In genomic region chrX:61709302-61710033, GRCm38 (mm10) we compare ENCODE assay signal across 7 mouse cellular contexts. TPM values are rescaled to one million over a fixed set of nuclear protein-coding genes. Genes with fewer than 3 reads are reported as not detected.
A peak's percentile ranks its signal among the peaks of the same experiment; 100 is the strongest.
DNase-seq lines count a peak whose midpoint lies in the region; ATAC-seq and TF ChIP-seq lines count a peak whose summit lies in the region.

Gene Ldoc1 (plus strand): TSS chrX:61709497.

- no peak for TF ChIP-seq EP300 in lung, postnatal 0 days (IDR thresholded peaks at IDR 0.05)

- no peak for ATAC-seq in lung, postnatal 0 days
- ATAC-seq in limb, embryonic 11.5 days (ENCODE audit: insufficient number of reproducible peaks, low FRiP score, low TSS enrichment, low read depth), result 0 out of 2 replicates have a peak, but pooled peaks have one; percentile 60
- peak; percentile 33; the same call in 1 of the 2 replicates for ATAC-seq in stomach, embryonic 16.5 days (ENCODE audit: insufficient read depth, low FRiP score)

- H3K4me2 ChIP-seq in lung, postnatal 0 days (replicated peaks; ENCODE audit: low read depth, low read length), result peak within 1 kb of the TSS; percentile 17; the same call in 1 of the 2 replicates
- H3K4me2 ChIP-seq in limb, embryonic 11.5 days (ENCODE audit: low read depth, severe bottlenecking), result peak within 1 kb of the TSS; percentile 35
- H3K4me2 ChIP-seq in stomach, embryonic 16.5 days (ENCODE audit: low read depth, low read length), result peak within 1 kb of the TSS; percentile 55

- H3K27ac ChIP-seq in lung, postnatal 0 days (ENCODE audit: low read length), result no peak within 1 kb of the TSS
- no peak within 1 kb of the TSS for H3K27ac ChIP-seq in limb, embryonic 11.5 days (replicated peaks; ENCODE audit: low read depth, low read length)
- H3K27ac ChIP-seq in stomach, embryonic 16.5 days (ENCODE audit: low read length), result no peak within 1 kb of the TSS

- TF ChIP-seq CTCF in lung, postnatal 0 days (IDR thresholded peaks at IDR 0.05), result no peak

- H3K36me3 ChIP-seq in lung, postnatal 0 days (ENCODE audit: insufficient read depth, low read length), result no peaks in the 10 kb centered on the region
- no peaks in the 10 kb centered on the region for H3K36me3 ChIP-seq in limb, embryonic 11.5 days (ENCODE audit: control insufficient read depth, insufficient read depth, low read length)
- no peaks in the 10 kb centered on the region for H3K36me3 ChIP-seq in stomach, embryonic 16.5 days (ENCODE audit: control insufficient read depth, insufficient read depth, low read length)

- DNase-seq in lung, postnatal 0 days (ENCODE audit: low spot score), result no peak
- no peak for DNase-seq in lung, postnatal 10 days
- DNase-seq in embryo, embryonic 9.5 days (ENCODE audit: extremely low spot score), result peak; percentile 13
- peak; percentile 30 for DNase-seq in limb, embryonic 11.5 days (ENCODE audit: low spot score)
- no peak for DNase-seq in adrenal gland, adult 8-10 months
- no peak for DNase-seq in kidney, adult 18-20 months

- H3K4me1 ChIP-seq in lung, postnatal 0 days (ENCODE audit: insufficient read depth, low read depth, low read length), result no peaks in the 10 kb centered on the region
- no peaks in the 10 kb centered on the region for H3K4me1 ChIP-seq in limb, embryonic 11.5 days (ENCODE audit: control insufficient read depth, insufficient read depth, low read length)
- no peaks in the 10 kb centered on the region for H3K4me1 ChIP-seq in stomach, embryonic 16.5 days (ENCODE audit: control insufficient read depth, insufficient read depth, low read length)

- no peaks in the 10 kb centered on the region for H3K9me3 ChIP-seq in lung, postnatal 0 days (ENCODE audit: low read length)
- no peaks in the 10 kb centered on the region for H3K9me3 ChIP-seq in limb, embryonic 11.5 days (ENCODE audit: control insufficient read depth, low read length)
- no peaks in the 10 kb centered on the region for H3K9me3 ChIP-seq in stomach, embryonic 16.5 days (replicated peaks; ENCODE audit: control insufficient read depth, low read length)

- H3K4me3 ChIP-seq in lung, postnatal 0 days (ENCODE audit: low read depth, low read length), result no peak within 1 kb of the TSS
- H3K4me3 ChIP-seq in limb, embryonic 11.5 days (ENCODE audit: low read depth, low read length), result peak within 1 kb of the TSS; percentile 16; the same call in 1 of the 2 replicates
- peak within 1 kb of the TSS; percentile 28 for H3K4me3 ChIP-seq in stomach, embryonic 16.5 days (replicated peaks; ENCODE audit: low read length)

- 27% methylated on average over 29 of the region's 34 CpGs for whole genome bisulfite sequencing in lung, postnatal 0 days
- 39% methylated on average over 34 of the region's 34 CpGs for WGBS in limb, embryonic 11.5 days
- WGBS in stomach, embryonic 16.5 days, result 30% methylated on average over 34 of the region's 34 CpGs

- no peaks in the 10 kb centered on the region for H3K27me3 ChIP-seq in lung, postnatal 0 days (replicated peaks; ENCODE audit: insufficient read depth, low read length)
- H3K27me3 ChIP-seq in limb, embryonic 11.5 days (ENCODE audit: control insufficient read depth, insufficient read depth, low read length), result no peaks in the 10 kb centered on the region
- H3K27me3 ChIP-seq in stomach, embryonic 16.5 days (ENCODE audit: control insufficient read depth, insufficient read depth, low read length), result no peaks in the 10 kb centered on the region

- no peak within 1 kb of the TSS for H3K9ac ChIP-seq in lung, postnatal 0 days (replicated peaks; ENCODE audit: low read depth)
- no peak within 1 kb of the TSS for H3K9ac ChIP-seq in limb, embryonic 11.5 days (ENCODE audit: low read length)
- no peak within 1 kb of the TSS for H3K9ac ChIP-seq in stomach, embryonic 16.5 days (ENCODE audit: low read length)

RNA-seq across cellular contexts. Expression of gene Ldoc1, which starts in this region (rescaled TPM):
- not detected in 2 replicates for polyA plus RNA-seq in lung, postnatal 0 days (2015; fragmentation: Nextera tagmentation; extraction: Ambion mirVana)
- polyA plus RNA-seq in limb, embryonic 11.5 days (2014; fragmentation: Nextera tagmentation; extraction: Ambion mirVana), result 0.60 and 0.79 TPM in 2 replicates
- 0.25 and 0.39 TPM in 2 replicates for polyA plus RNA-seq in stomach, embryonic 16.5 days (2015; fragmentation: Nextera tagmentation; extraction: Ambion mirVana)
- 1 to 10 TPM; 2.0 to 3.7 (median 3.0) TPM for total RNA-seq in adrenal gland, adult 8-10 months (2022)

Comparison
In these comparisons a context has a peak if more than half of its experiments do, and no peak if none do; other contexts are left out.
1. Peak in DNase-seq, ATAC-seq, H3K4me3 ChIP-seq and H3K4me2 ChIP-seq in limb, embryonic 11.5 days; RNA of the gene not detected or under 1 TPM.
2. Peak in ATAC-seq, H3K4me3 ChIP-seq and H3K4me2 ChIP-seq in stomach, embryonic 16.5 days; RNA of the gene not detected or under 1 TPM.